Mouse (Mus musculus): ENCODE data around the gene Islr. TPM values are rescaled to one million over a fixed set of nuclear protein-coding genes. Genes with fewer than 3 reads are reported as not detected.

Gene Islr
- total RNA-seq, 1 experiment from 2014 or later = not detected

GRCm38 (mm10) chr9:58163146-58163545 lies 41.0 kb downstream of the Islr start:
- no peak for ATAC-seq (replicated peaks; ENCODE audit: insufficient number of reproducible peaks, low FRiP score, low TSS enrichment, poor library complexity, severe bottlenecking)

GRCm38 (mm10) chr9:58162173-58162572 lies 41.9 kb downstream of the Islr start:
- ATAC-seq (replicated peaks; ENCODE audit: insufficient number of reproducible peaks, low FRiP score, low TSS enrichment, poor library complexity, severe bottlenecking) = no peak

- ATAC-seq (replicated peaks; ENCODE audit: insufficient number of reproducible peaks, low FRiP score, low TSS enrichment, poor library complexity, severe bottlenecking) = no peak
Observed at GRCm38 (mm10) chr9:58160315-58160714, 43.8 kb downstream of the Islr start.

- no peak for ATAC-seq (replicated peaks; ENCODE audit: insufficient number of reproducible peaks, low FRiP score, low TSS enrichment, poor library complexity, severe bottlenecking)
Observed at GRCm38 (mm10) chr9:58159855-58160254, 44.3 kb downstream of the Islr start.

- no peak for ATAC-seq (replicated peaks; ENCODE audit: insufficient number of reproducible peaks, low FRiP score, low TSS enrichment, poor library complexity, severe bottlenecking)
Observed at GRCm38 (mm10) chr9:58158541-58159311, 45.4 kb downstream of the Islr start.

- ATAC-seq (replicated peaks; ENCODE audit: insufficient number of reproducible peaks, low FRiP score, low TSS enrichment, poor library complexity, severe bottlenecking) = no peak
Observed at GRCm38 (mm10) chr9:58157838-58158237, 46.3 kb downstream of the Islr start.

- no peak for ATAC-seq (replicated peaks; ENCODE audit: insufficient number of reproducible peaks, low FRiP score, low TSS enrichment, poor library complexity, severe bottlenecking)
Observed at GRCm38 (mm10) chr9:58156819-58157560, 47.1 kb downstream of the Islr start.

GRCm38 (mm10) chr9:58155366-58155765 lies 48.7 kb downstream of the Islr start:
- ATAC-seq (replicated peaks; ENCODE audit: insufficient number of reproducible peaks, low FRiP score, low TSS enrichment, poor library complexity, severe bottlenecking) = no peak

- ATAC-seq (replicated peaks; ENCODE audit: insufficient number of reproducible peaks, low FRiP score, low TSS enrichment, poor library complexity, severe bottlenecking) = no peak
Observed at GRCm38 (mm10) chr9:58153095-58153494, 51.0 kb downstream of the Islr start.

GRCm38 (mm10) chr9:58150733-58151361 lies 53.3 kb downstream of the Islr start:
- ATAC-seq (replicated peaks; ENCODE audit: insufficient number of reproducible peaks, low FRiP score, low TSS enrichment, poor library complexity, severe bottlenecking) = no peak

- ATAC-seq (replicated peaks; ENCODE audit: insufficient number of reproducible peaks, low FRiP score, low TSS enrichment, poor library complexity, severe bottlenecking) = no peak
Observed at GRCm38 (mm10) chr9:58148806-58149205, 55.3 kb downstream of the Islr start.

GRCm38 (mm10) chr9:58145417-58145816 lies 58.7 kb downstream of the Islr start:
- no peak for ATAC-seq (replicated peaks; ENCODE audit: insufficient number of reproducible peaks, low FRiP score, low TSS enrichment, poor library complexity, severe bottlenecking)

- no peak for ATAC-seq (replicated peaks; ENCODE audit: insufficient number of reproducible peaks, low FRiP score, low TSS enrichment, poor library complexity, severe bottlenecking)
Observed at GRCm38 (mm10) chr9:58144664-58145063, 59.4 kb downstream of the Islr start.

- no peak for ATAC-seq (replicated peaks; ENCODE audit: insufficient number of reproducible peaks, low FRiP score, low TSS enrichment, poor library complexity, severe bottlenecking)
Observed at GRCm38 (mm10) chr9:58143419-58143818, 60.7 kb downstream of the Islr start.

- ATAC-seq (replicated peaks; ENCODE audit: insufficient number of reproducible peaks, low FRiP score, low TSS enrichment, poor library complexity, severe bottlenecking) = no peak
Observed at GRCm38 (mm10) chr9:58139947-58140346, 64.2 kb downstream of the Islr start.

GRCm38 (mm10) chr9:58135921-58136321 lies 68.2 kb downstream of the Islr start:
- no peak for ATAC-seq (replicated peaks; ENCODE audit: insufficient number of reproducible peaks, low FRiP score, low TSS enrichment, poor library complexity, severe bottlenecking)

- no peak for ATAC-seq (replicated peaks; ENCODE audit: insufficient number of reproducible peaks, low FRiP score, low TSS enrichment, poor library complexity, severe bottlenecking)
Observed at GRCm38 (mm10) chr9:58134906-58135305, 69.2 kb downstream of the Islr start.

GRCm38 (mm10) chr9:58133893-58134884 lies 69.9 kb downstream of the Islr start:
- ATAC-seq (replicated peaks; ENCODE audit: insufficient number of reproducible peaks, low FRiP score, low TSS enrichment, poor library complexity, severe bottlenecking) = no peak

- ATAC-seq (replicated peaks; ENCODE audit: insufficient number of reproducible peaks, low FRiP score, low TSS enrichment, poor library complexity, severe bottlenecking) = no peak
Observed at GRCm38 (mm10) chr9:58131735-58132134, 72.4 kb downstream of the Islr start.

Measured in monocyte, adult 5-6 weeks (primary cell).